Mouse (Mus musculus): ENCODE results near the gene Mobp.
A peak's percentile ranks its signal among the peaks of the same experiment; 100 is the strongest.

DNA sequence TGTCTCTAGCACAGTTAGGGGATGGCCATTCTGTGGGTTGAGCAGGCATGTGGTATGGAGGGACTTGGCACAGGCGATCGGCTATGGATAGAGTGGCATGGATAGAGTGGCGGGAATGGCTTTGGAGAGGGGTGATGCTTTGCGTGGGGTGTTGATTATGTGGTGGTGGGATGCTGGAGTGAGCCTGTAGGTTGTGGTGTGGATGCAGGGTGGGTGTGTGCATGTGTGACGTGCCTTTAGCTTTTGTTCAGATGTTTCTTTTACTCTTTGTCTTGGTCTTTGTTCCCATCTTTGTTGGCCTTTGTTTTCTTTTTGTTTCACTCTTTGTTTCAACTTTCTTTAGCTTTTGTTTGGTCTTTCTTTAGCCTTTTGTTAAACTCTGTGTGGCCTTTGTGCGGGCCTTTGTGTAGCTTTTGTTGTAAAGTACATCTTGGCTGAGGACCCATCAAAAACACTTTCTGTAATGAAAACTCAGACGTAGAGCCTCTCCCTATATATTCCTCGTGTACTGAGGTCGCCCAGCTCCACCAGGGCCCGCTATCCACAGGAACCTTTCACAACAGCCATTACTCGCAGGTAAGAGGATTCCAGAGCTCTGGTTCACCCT lies at the start of gene Mobp:
- TF ChIP-seq CTCF (conservative IDR thresholded peaks at IDR 0.05; ENCODE audit: low read length): no peak
- peak; percentile 100 for TF ChIP-seq NANOG (IDR thresholded peaks at IDR 0.05; ENCODE audit: borderline replicate concordance, low read length)
